Mouse (Mus musculus): ENCODE measurements around the gene Rapgef1. TPM values are rescaled to one million over a fixed set of nuclear protein-coding genes. Genes with fewer than 3 reads are reported as not detected.

Rapgef1 gene
- total and polyA plus RNA-seq, 3 experiments, result 86.5 to 185 (median 170) TPM

DNA sequence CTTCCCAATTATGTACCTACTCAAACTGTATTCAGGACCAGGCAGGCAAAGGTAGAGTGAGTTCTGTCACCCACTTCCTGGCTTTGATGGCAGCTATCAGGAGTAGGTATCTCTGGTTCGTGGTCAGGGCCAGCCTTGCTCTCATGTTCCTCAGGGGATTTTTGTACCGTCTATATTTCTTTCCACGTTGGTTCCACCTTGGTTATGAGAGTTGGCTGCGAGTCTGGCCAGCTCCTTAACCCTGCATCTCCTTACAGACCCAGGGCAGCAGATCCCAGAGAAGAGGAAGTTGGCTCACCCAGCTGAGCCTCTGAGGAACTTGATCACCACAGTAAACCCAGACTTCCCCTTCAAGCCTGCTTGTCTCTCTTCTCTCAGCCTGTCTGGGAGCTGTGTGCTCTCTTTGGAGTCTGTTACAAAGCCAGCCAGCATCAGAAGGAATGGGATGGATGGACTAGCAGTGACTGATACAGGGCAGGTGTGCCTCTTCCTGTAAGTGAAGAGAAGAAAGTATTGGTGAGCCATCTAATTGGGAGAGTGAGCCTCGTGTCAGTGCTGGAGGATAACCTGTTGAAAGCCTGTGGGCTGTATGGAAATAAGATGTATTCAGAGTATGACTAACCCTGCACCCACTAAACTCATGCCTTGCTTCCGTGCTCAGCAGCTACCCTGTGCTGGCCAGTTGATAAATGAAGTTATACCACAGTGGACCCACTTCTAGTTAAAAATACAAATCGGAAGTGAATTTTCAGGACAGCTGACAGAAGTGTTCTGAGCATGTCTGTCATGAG lies 53.4 kb downstream of the Rapgef1 start (continued):
- TF ChIP-seq ZMIZ1 (IDR thresholded peaks at IDR 0.05; ENCODE audit: low read depth, low read length) (peak; percentile 26; the same call in 1 of the 2 replicates), SMC3 (IDR thresholded peaks at IDR 0.05; ENCODE audit: low read depth, low read length) (0 out of 2 replicates have a peak, but pooled peaks have one; percentile 10), MEF2A (IDR thresholded peaks at IDR 0.05; ENCODE audit: borderline replicate concordance, low read depth, low read length) (no peak; the same call in none of the 2 replicates), USF2 (conservative IDR thresholded peaks at IDR 0.05; ENCODE audit: low read depth, low read length) (no peak), BHLHE40 (IDR thresholded peaks at IDR 0.05; ENCODE audit: low read depth, low read length) (peak; percentile 87), IRF4 (IDR thresholded peaks at IDR 0.05; ENCODE audit: low read depth, low read length) (peak; percentile 88), EP300 (IDR thresholded peaks at IDR 0.05; ENCODE audit: low read length) (peak; percentile 70), UBTF (IDR thresholded peaks at IDR 0.05; ENCODE audit: low read depth, low read length) (no peak), KAT2A (IDR thresholded peaks at IDR 0.05; ENCODE audit: insufficient replicate concordance, low read length) (no peak), NRF1 (IDR thresholded peaks at IDR 0.05; ENCODE audit: low read depth, low read length) (peak; percentile 37; the same call in 1 of the 2 replicates), USF1 (IDR thresholded peaks at IDR 0.05; ENCODE audit: low read depth, low read length) (no peak)

DNA sequence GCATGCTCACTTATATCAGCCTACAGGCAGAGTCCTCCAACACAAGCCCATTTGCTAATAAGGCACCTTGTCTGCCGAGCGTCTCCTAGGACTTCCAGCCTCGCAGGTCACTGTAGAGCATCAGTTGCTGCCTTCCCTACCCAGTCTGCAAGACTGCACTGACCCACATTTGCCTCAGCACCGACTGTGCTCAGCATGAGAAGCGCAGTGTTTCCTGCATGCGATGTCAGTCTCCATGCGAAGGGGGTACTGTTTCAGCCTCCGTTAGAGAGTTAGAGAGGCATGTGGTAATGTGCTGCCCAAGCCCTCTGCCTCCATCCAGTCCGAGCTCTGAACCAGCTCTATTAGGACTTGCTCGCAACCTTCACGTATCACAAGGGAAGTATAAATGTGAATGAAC lies 54.6 kb downstream of the Rapgef1 start:
- DNase-seq (ENCODE audit: extremely low read depth), result no peak
- H3K27ac ChIP-seq (ENCODE audit: insufficient read depth, low read depth), result peak overlapping the region; percentile 97
- H3K79me2 ChIP-seq (replicated peaks; ENCODE audit: control insufficient read depth, extremely low read depth, insufficient read depth, poor library complexity, severe bottlenecking), result peaks cover 81% of the 10 kb centered on the region
- no peak overlapping the region for H3K4me2 ChIP-seq (ENCODE audit: insufficient read depth, low read depth, poor library complexity, severe bottlenecking)
- dilution Hi-C loops (cut with MboI; ENCODE audit: extremely low pct_ligation_motif_present, extremely low pct_unique_long_range_greater_than_20kb, low sequenced_read_pairs) (no loop called here), in situ Hi-C loops (cut with MboI; ENCODE audit: low pct_ligation_motif_present, low pct_unique_long_range_greater_than_20kb, low sequenced_read_pairs) (loop anchor here (5.0 kb wide), 1 partner anchor 47 kb away; no protein-coding TSS in a partner anchor)
- H3K4me1 ChIP-seq (ENCODE audit: control insufficient read depth in 1 of 2, insufficient read depth in 2 of 2), result peaks cover 56 to 100% of the 10 kb centered on the region in 2 experiments
- H3K4me3 ChIP-seq (replicated peaks in 1 of 3; ENCODE audit: low read depth in 2 of 3, low read length in 2 of 3, poor library complexity in 1 of 3), result peak overlapping the region in 1 of 3 experiments; percentile 8
- no peaks in the 10 kb centered on the region for H3K27me3 ChIP-seq (replicated peaks)
- H3K9ac ChIP-seq (ENCODE audit: insufficient read depth, low read depth), result no peak overlapping the region
- H3K9me3 ChIP-seq (replicated peaks; ENCODE audit: low read length), result no peaks in the 10 kb centered on the region
- TF ChIP-seq KAT2A (IDR thresholded peaks at IDR 0.05; ENCODE audit: insufficient replicate concordance, low read length) (no peak), RCOR1 (conservative IDR thresholded peaks at IDR 0.05; ENCODE audit: low read depth, low read length) (no peak), ETS1 (conservative IDR thresholded peaks at IDR 0.05; ENCODE audit: low read depth, low read length) (no peak), MYC (IDR thresholded peaks at IDR 0.05; ENCODE audit: low read depth, low read length) (no peak), POLR2A (IDR thresholded peaks at IDR 0.05; ENCODE audit: low read depth, low read length) (no peak), ZC3H11A (IDR thresholded peaks at IDR 0.05; ENCODE audit: low read depth, low read length) (no peak), EP300 (IDR thresholded peaks at IDR 0.05; ENCODE audit: low read length) (no peak), E2F4 (IDR thresholded peaks at IDR 0.05; ENCODE audit: insufficient replicate concordance, low read depth, low read length) (no peak)
- H3K36me3 ChIP-seq (replicated peaks in 1 of 2; ENCODE audit: control insufficient read depth in 1 of 2, insufficient read depth in 1 of 2, low read length in 1 of 2), result peaks cover 4 to 35% of the 10 kb centered on the region in 2 experiments

Measured in CH12.LX (cell line).